Mouse (Mus musculus): Measurements from ENCODE around the gene Rhbdd1. TPM values are rescaled to one million over a fixed set of nuclear protein-coding genes. Genes with fewer than 3 reads are reported as not detected.

Gene Rhbdd1
- polyA plus RNA-seq, 1 experiment from 2014 or later = 8.7 TPM

DNA sequence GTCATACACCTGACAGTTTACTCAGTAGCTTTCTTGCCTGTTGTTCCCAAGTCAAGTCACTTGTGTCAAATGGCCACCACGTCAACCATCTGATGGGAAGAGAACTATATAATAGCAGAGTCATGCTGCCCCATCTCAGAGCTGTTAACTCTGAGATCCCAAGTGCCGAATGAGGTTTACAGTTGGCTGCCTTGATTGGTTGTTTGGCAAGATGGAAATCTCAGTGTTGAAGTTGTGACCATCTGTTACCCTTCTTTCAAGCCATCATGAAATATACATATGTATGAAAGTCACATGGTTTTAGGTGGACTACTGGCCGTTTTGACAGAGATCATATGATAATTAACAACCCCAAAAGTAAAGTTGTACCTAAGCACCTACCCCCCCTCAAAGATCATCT lies 121.0 kb downstream of the Rhbdd1 start:
- H3K36me3 ChIP-seq = no peaks in the 10 kb centered on the region
- peaks cover 13% of the 10 kb centered on the region for H3K4me1 ChIP-seq
- H3K9me3 ChIP-seq = no peaks in the 10 kb centered on the region
- no peak overlapping the region for H3K4me2 ChIP-seq
- H3K27me3 ChIP-seq (replicated peaks) = no peaks in the 10 kb centered on the region
- H3K4me3 ChIP-seq = no peak overlapping the region
- no peak for ATAC-seq (ENCODE audit: extremely low read depth, insufficient number of reproducible peaks, low FRiP score, low TSS enrichment)
- no peak overlapping the region for H3K9ac ChIP-seq
- 85% methylated on average over 3 of the region's 3 CpGs for WGBS
- no peak overlapping the region for H3K27ac ChIP-seq (replicated peaks)

DNA sequence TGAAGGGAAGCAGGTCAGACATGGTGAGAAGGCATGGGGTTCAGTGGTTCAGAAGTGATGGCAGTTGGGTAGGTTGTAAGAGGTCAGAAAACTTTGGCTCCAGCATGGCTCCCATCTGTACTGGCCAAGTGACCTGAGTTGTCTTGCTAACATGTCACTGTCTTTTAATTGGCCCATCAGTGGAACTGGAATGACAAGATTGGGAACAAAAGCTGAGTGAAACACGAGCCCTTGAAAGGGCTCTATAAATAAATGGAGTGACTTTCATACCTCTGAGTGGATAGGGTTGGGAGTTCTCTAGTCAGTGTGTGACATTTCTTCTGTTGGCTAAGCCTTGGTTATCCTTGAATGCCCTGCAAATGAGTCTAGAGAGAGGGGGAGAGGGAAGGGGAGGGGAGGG lies 123.9 kb downstream of the Rhbdd1 start:
- Histone ChIP-seq H3K4me2 (no peak overlapping the region), H3K9me3 (no peaks in the 10 kb centered on the region), H3K36me3 (no peaks in the 10 kb centered on the region), H3K27ac (replicated peaks) (no peak overlapping the region), H3K4me3 (no peak overlapping the region), H3K9ac (no peak overlapping the region), H3K27me3 (replicated peaks) (no peaks in the 10 kb centered on the region), H3K4me1 (peaks cover 7% of the 10 kb centered on the region; the same call in 1 of the 2 replicates)
- WGBS = 48% methylated on average over 1 of the region's 1 CpGs
- ATAC-seq (ENCODE audit: extremely low read depth, insufficient number of reproducible peaks, low FRiP score, low TSS enrichment) = no peak

DNA sequence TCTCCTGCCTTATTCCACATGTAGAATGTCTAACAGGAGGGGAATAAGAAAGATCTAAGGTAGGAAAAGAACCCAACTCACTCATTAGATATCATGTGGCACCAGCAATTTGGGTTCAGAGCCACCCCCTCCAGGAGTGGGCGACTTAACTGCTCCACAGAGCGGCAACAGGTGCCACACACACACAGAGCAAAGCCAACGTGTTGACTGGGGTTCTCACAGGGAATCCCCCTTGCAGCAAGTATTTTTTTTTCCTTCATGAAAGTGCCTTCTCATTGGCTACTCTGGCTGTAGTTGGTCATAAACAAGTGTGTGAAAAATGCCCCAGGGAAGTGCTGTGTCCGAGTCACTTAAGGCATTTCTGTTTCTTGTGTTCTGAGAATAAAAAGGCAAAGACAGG lies 127.3 kb downstream of the Rhbdd1 start:
- WGBS = 72% methylated on average over 4 of the region's 4 CpGs
- H3K4me1 ChIP-seq = peaks cover 7% of the 10 kb centered on the region; the same call in 1 of the 2 replicates
- no peaks in the 10 kb centered on the region for H3K9me3 ChIP-seq
- H3K27ac ChIP-seq (replicated peaks) = no peak overlapping the region
- H3K36me3 ChIP-seq = no peaks in the 10 kb centered on the region
- no peak overlapping the region for H3K4me3 ChIP-seq
- no peaks in the 10 kb centered on the region for H3K27me3 ChIP-seq (replicated peaks)
- ATAC-seq (ENCODE audit: extremely low read depth, insufficient number of reproducible peaks, low FRiP score, low TSS enrichment) = no peak
- no peak overlapping the region for H3K9ac ChIP-seq
- H3K4me2 ChIP-seq = no peak overlapping the region

DNA sequence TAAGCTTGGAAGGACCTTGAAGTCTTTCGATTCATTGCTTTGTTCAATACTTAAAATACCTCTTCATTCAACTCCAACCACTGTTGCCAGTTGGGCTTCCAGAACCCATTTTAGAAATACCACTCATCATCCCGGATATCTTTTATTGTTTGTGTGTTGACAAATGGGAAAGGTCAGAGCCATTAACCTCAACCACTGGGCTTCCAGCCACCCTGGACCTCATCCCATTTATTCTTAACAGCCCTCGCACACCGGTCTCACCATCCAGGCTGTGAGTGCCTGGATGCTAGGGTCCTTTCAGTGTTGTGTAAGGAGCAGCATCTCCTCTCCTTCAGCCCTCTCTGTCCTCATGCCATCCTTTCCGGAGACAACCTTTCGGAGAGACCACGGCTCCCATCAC lies 129.8 kb downstream of the Rhbdd1 start:
- WGBS = 92% methylated on average over 7 of the region's 7 CpGs
- no peak overlapping the region for H3K4me3 ChIP-seq
- no peak overlapping the region for H3K27ac ChIP-seq (replicated peaks)
- no peaks in the 10 kb centered on the region for H3K36me3 ChIP-seq
- no peak overlapping the region for H3K4me2 ChIP-seq
- no peak overlapping the region for H3K9ac ChIP-seq
- no peak for ATAC-seq (ENCODE audit: extremely low read depth, insufficient number of reproducible peaks, low FRiP score, low TSS enrichment)
- no peaks in the 10 kb centered on the region for H3K27me3 ChIP-seq (replicated peaks)
- no peaks in the 10 kb centered on the region for H3K9me3 ChIP-seq
- peaks cover 7% of the 10 kb centered on the region for H3K4me1 ChIP-seq

DNA sequence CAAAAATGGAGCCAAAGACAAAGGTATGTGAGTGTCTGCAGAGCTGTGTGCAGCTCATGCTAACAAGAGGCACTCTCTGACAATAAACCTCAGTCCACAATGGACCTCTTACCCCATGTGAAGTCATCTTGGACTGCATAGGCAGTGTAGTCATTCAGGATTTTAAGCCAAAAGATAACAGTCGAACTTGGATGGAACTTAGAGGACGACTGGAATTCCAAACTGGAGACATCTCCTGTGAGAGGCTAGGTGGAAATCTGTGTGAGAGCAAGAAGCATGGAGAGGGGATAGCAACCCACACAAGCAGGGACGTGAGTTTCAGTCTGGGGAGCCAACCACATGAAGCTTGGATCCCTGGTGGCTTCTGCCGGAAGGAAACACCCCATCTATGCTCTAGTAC lies 133.6 kb downstream of the Rhbdd1 start:
- no peaks in the 10 kb centered on the region for H3K27me3 ChIP-seq (replicated peaks)
- peaks cover 7% of the 10 kb centered on the region for H3K4me1 ChIP-seq
- H3K9me3 ChIP-seq = no peaks in the 10 kb centered on the region
- ATAC-seq (ENCODE audit: extremely low read depth, insufficient number of reproducible peaks, low FRiP score, low TSS enrichment) = no peak
- H3K4me2 ChIP-seq = no peak overlapping the region
- WGBS = 60% methylated on average over 4 of the region's 4 CpGs
- no peak overlapping the region for H3K4me3 ChIP-seq
- no peak overlapping the region for H3K27ac ChIP-seq (replicated peaks)
- no peaks in the 10 kb centered on the region for H3K36me3 ChIP-seq
- no peak overlapping the region for H3K9ac ChIP-seq

DNA sequence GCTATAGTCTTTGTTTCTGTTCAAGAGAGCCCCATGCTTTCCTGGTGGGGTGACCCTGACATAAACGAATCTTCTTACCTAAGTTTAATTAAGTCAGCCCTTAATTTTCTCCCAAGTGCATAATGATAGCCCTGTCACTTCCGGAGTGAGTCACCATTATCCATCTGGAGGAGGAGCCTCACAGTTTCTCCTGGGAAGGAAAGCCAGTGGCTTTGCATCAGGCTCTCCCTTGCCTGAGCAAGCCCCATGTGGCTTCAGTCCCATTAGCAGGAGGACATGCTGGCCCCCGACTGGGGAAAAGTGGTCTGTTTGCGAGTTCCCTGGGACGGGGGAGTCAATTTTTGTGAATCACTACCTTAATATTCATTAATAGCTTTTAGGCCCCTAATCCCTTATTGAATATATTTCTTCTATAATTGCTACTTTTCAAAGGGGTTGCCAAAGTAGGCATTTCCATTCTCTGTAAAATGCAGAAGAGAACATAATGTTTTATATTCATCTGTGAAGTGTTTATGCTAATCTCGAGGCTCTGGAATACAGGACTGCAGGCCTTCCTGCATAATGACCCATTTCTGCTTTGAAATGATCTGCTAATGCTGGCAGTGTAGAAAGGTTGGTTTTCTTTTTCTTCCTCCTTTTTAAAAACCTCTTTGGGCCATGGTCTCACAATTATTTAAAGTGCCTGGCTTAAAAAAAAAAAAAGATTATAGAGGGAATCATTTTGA lies 135.8 kb downstream of the Rhbdd1 start:
- Histone ChIP-seq H3K9me3 (no peaks in the 10 kb centered on the region), H3K4me2 (no peak overlapping the region), H3K4me3 (no peak overlapping the region), H3K27ac (replicated peaks) (no peak overlapping the region), H3K9ac (no peak overlapping the region), H3K36me3 (no peaks in the 10 kb centered on the region), H3K27me3 (replicated peaks) (no peaks in the 10 kb centered on the region), H3K4me1 (peaks cover 7% of the 10 kb centered on the region)
- ATAC-seq (ENCODE audit: extremely low read depth, insufficient number of reproducible peaks, low FRiP score, low TSS enrichment) = no peak
- WGBS = 33% methylated on average over 6 of the region's 6 CpGs

DNA sequence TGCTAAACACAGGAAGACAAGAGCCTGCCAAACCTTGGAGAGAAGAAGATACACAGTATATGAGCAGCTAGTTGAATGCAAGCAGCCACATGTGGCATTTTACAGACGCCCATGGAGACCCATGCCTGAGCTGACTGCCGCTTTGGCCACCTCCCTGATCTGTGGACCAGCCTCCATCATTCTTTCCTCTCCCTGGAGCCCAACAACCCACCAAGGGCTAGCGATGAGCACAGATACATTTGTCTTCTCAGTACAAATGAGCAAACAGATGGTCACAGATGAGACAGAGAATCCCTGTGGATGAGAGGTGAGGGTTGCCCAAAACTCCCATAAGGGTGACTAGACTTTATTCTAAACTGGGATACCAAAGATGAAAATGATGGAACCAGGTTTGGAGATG lies 137.8 kb downstream of the Rhbdd1 start:
- WGBS = 80% methylated on average over 3 of the region's 3 CpGs
- H3K27me3 ChIP-seq (replicated peaks) = no peaks in the 10 kb centered on the region
- peaks cover 7% of the 10 kb centered on the region for H3K4me1 ChIP-seq
- ATAC-seq (ENCODE audit: extremely low read depth, insufficient number of reproducible peaks, low FRiP score, low TSS enrichment) = no peak
- H3K4me3 ChIP-seq = no peak overlapping the region
- no peaks in the 10 kb centered on the region for H3K36me3 ChIP-seq
- H3K9me3 ChIP-seq = no peaks in the 10 kb centered on the region
- no peak overlapping the region for H3K4me2 ChIP-seq
- no peak overlapping the region for H3K9ac ChIP-seq
- H3K27ac ChIP-seq (replicated peaks) = no peak overlapping the region

DNA sequence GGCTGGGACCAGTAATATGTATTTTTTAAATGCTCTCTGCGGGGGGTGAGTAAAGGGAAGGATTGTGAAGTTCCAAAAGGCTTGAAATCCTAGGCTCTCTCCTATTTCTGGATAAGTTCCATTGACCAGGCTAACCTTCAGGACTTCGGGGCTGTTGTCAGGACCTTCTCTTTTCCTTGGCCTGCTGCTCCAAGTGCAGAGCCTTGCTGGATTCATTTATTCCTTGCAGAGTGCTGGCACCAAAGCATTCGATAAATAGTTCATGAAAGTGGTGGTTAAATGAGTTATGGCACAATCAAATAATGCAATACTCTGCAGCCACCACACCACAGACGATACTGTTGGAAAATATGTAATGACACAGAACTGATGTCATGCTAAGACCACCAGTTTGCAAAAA lies 143.1 kb downstream of the Rhbdd1 start:
- no peak overlapping the region for H3K27ac ChIP-seq (replicated peaks)
- no peak for ATAC-seq (ENCODE audit: extremely low read depth, insufficient number of reproducible peaks, low FRiP score, low TSS enrichment)
- no peaks in the 10 kb centered on the region for H3K4me1 ChIP-seq
- WGBS = 62% methylated on average over 4 of the region's 4 CpGs
- H3K4me3 ChIP-seq = no peak overlapping the region
- H3K27me3 ChIP-seq (replicated peaks) = no peaks in the 10 kb centered on the region
- no peaks in the 10 kb centered on the region for H3K36me3 ChIP-seq
- no peak overlapping the region for H3K9ac ChIP-seq
- H3K4me2 ChIP-seq = no peak overlapping the region
- H3K9me3 ChIP-seq = no peaks in the 10 kb centered on the region

DNA sequence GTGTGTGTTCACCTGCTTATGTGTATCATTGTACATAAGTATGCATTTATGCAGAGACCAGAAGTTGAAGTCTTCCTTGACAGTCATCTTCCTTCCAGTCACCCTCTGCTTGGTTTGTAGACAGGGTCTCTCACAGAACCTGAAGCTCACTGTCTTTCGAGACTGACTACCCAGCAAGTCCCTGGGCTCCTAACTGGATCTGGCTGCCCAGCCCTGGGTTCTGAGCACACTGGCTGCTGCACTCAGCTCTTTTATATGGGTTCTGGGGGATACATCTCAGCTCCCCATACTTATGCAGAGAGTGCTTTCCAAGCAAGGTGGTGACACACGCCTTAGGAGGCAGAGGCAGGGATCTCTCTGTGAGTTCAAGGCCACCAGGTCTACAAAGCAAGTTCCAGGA lies 143.7 kb downstream of the Rhbdd1 start:
- no peak for ATAC-seq (ENCODE audit: extremely low read depth, insufficient number of reproducible peaks, low FRiP score, low TSS enrichment)
- Histone ChIP-seq H3K4me2 (no peak overlapping the region), H3K9ac (no peak overlapping the region), H3K4me3 (no peak overlapping the region), H3K27me3 (replicated peaks) (no peaks in the 10 kb centered on the region), H3K9me3 (no peaks in the 10 kb centered on the region), H3K36me3 (no peaks in the 10 kb centered on the region), H3K27ac (replicated peaks) (no peak overlapping the region), H3K4me1 (no peaks in the 10 kb centered on the region)
- WGBS = 79% methylated on average over 2 of the region's 2 CpGs

DNA sequence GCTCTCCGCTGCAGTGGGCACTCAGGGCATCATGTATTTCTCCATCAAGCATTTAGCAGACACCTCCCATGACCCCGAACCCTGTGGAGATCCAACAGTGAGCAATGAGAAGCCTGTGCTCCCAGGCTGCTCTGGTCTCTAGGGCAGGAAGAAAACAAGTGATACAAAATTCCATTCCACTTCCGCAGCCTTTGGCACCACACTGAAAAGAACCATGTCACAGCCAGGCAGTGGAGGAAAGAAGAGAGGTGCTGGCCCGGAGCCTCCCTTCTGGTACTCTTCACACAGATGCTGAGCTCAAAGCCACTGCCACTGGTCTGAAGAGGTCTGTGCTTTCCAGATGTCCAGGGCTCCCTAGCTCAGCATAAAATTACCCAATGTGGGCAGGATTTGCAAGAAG lies 144.8 kb downstream of the Rhbdd1 start:
- Histone ChIP-seq H3K4me2 (no peak overlapping the region), H3K4me1 (no peaks in the 10 kb centered on the region), H3K36me3 (no peaks in the 10 kb centered on the region), H3K27me3 (replicated peaks) (no peaks in the 10 kb centered on the region), H3K9ac (no peak overlapping the region), H3K4me3 (no peak overlapping the region), H3K27ac (replicated peaks) (no peak overlapping the region), H3K9me3 (no peaks in the 10 kb centered on the region)
- ATAC-seq (ENCODE audit: extremely low read depth, insufficient number of reproducible peaks, low FRiP score, low TSS enrichment) = no peak
- WGBS = 66% methylated on average over 4 of the region's 4 CpGs

DNA sequence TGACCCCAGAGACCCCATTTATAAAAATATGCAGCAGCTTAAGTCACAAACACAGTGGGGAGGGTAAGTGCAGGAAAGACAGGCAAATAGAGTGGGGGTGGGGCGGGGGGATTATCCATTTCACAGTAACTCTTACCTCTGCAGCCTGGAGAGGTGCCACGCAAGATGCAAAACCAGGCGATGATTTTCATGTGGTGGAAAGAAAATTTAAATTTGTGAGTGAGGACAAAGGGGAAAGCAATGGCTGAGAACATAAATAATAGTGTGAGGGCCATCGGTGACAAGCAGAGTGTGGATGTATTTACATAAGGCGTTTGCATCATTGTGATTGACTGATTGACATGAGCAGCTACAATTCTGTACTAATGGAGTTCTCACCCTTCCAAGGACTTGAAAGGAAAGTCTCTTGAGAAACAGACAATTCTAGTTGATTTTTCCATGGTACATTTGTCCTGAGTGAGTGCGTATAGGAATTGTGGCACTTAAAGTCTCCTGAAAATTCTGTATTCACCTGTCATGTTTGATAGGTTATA lies 149.1 kb downstream of the Rhbdd1 start:
- no peak overlapping the region for H3K4me3 ChIP-seq
- H3K27me3 ChIP-seq (replicated peaks) = no peaks in the 10 kb centered on the region
- peaks cover 8% of the 10 kb centered on the region for H3K4me1 ChIP-seq
- H3K9me3 ChIP-seq = no peaks in the 10 kb centered on the region
- WGBS = 64% methylated on average over 6 of the region's 6 CpGs
- ATAC-seq (ENCODE audit: extremely low read depth, insufficient number of reproducible peaks, low FRiP score, low TSS enrichment) = no peak
- no peak overlapping the region for H3K4me2 ChIP-seq
- no peak overlapping the region for H3K27ac ChIP-seq (replicated peaks)
- no peak overlapping the region for H3K9ac ChIP-seq
- no peaks in the 10 kb centered on the region for H3K36me3 ChIP-seq

DNA sequence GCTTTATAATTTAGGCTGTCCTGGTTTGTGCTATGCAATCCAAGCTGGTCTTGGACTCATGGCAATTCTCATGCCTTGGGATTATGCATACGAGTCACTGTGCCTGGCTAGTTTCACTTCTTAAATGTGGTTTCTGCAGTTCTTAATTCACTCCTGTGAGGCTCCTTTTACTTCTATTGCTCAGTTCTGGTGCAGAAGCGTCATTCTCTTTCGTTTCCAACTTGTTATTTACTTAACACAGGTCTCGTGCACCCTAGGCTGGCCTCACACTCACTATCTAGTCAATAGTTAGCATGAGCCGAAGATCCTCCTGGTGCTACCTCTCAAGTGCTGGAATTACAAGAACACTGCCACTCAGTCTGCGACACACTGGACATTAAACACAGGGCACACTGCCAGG lies 152.6 kb downstream of the Rhbdd1 start:
- whole genome bisulfite sequencing = 49% methylated on average over 6 of the region's 6 CpGs
- Histone ChIP-seq H3K9ac (no peak overlapping the region), H3K27ac (replicated peaks) (no peak overlapping the region), H3K9me3 (no peaks in the 10 kb centered on the region), H3K4me2 (no peak overlapping the region), H3K36me3 (no peaks in the 10 kb centered on the region), H3K27me3 (replicated peaks) (no peaks in the 10 kb centered on the region), H3K4me1 (peaks cover 8% of the 10 kb centered on the region), H3K4me3 (no peak overlapping the region)
- no peak for ATAC-seq (ENCODE audit: extremely low read depth, insufficient number of reproducible peaks, low FRiP score, low TSS enrichment)

Measured in heart, embryonic 13.5 days (tissue).